Mouse (Mus musculus) stomach, adult 2 months (tissue): ENCODE data around the gene Vmn1r137. TPM values are rescaled to one million over a fixed set of nuclear protein-coding genes. Genes with fewer than 3 reads are reported as not detected.

Experiments
- polyA plus RNA-seq: library from polyadenylated mRNA; depleted of rRNA; stranded (reverse); fragments of >200 nt; gene quantifications from 2 replicates; pipeline ENCODE4 v1.2.3, GENCODE M21; 2012; rRNA removed

The Vmn1r137 gene
- polyA plus RNA-seq = not detected in 2 replicates

GRCm38 (mm10) chr7:21994287-21994686 is at the start of gene Vmn1r137:
Vmn1r137 (plus strand) TSS chr7:21994587.

GRCm38 (mm10) chr7:22028797-22029196 is 34.4 kb downstream of the Vmn1r137 start, which contains the start of gene Vmn1r138:
Vmn1r138 (minus strand) TSS chr7:22028897.

Other genes with a start within 250 kb of the Vmn1r137 start
- not detected in 2 replicates for gene Gm4175, start 233.1 kb upstream of the Vmn1r137 start, polyA plus RNA-seq
- gene Gm4177, start 197.9 kb upstream of the Vmn1r137 start, polyA plus RNA-seq = not detected in 2 replicates
- not detected in 2 replicates for gene Vmn1r135, start 162.2 kb upstream of the Vmn1r137 start, polyA plus RNA-seq
- gene Gm5725, start 150.3 kb upstream of the Vmn1r137 start, polyA plus RNA-seq = not detected in 2 replicates
- not detected in 2 replicates for gene Gm5891, start 73.3 kb upstream of the Vmn1r137 start, polyA plus RNA-seq
- gene Vmn1r138, start 34.3 kb downstream of the Vmn1r137 start, polyA plus RNA-seq = not detected in 2 replicates
- not detected in 2 replicates for gene Gm6176, start 61.7 kb downstream of the Vmn1r137 start, polyA plus RNA-seq
- gene Vmn1r139, start 74.5 kb downstream of the Vmn1r137 start, polyA plus RNA-seq = not detected in 2 replicates
- gene Gm16451, start 123.7 kb downstream of the Vmn1r137 start, polyA plus RNA-seq = not detected in 2 replicates
- not detected in 2 replicates for gene Gm10666, start 140.2 kb downstream of the Vmn1r137 start, polyA plus RNA-seq
- gene Vmn1r142, start 169.4 kb downstream of the Vmn1r137 start, polyA plus RNA-seq = not detected in 2 replicates
- gene Vmn1r143, start 194.8 kb downstream of the Vmn1r137 start, polyA plus RNA-seq = not detected in 2 replicates
- not detected in 2 replicates for gene Gm8653, start 206.7 kb downstream of the Vmn1r137 start, polyA plus RNA-seq
- not detected in 2 replicates for gene Gm8453, start 234.9 kb downstream of the Vmn1r137 start, polyA plus RNA-seq